Mouse (Mus musculus) limb, embryonic 14.5 days (tissue): Measurements from ENCODE around the gene Irf2. TPM values are rescaled to one million over a fixed set of nuclear protein-coding genes. Genes with fewer than 3 reads are reported as not detected.

Experiments
- ATAC-seq: fragments of 200-750 bp; cut with Nextera tagmentation; 2 replicates; pipeline ENCODE4 v1.8.0; 2017; ENCODE audit warnings: low read depth, moderate number of reproducible peaks, moderate TSS enrichment; ENCODE audit not compliant: low FRiP score
- DNase-seq: peaks from one replicate; pipeline ENCODE4 v3.0.0-alpha.2; 2015; ENCODE audit warnings: low spot score
- H3K27ac ChIP-seq: fragments of 300-500 bp; sonication (generic); replicated peaks from 2 replicates; pipeline ENCODE4 v1.5.1; 2014; ENCODE audit warnings: low read depth, mild to moderate bottlenecking, low read length, moderate library complexity, mixed read lengths
- H3K27me3 ChIP-seq: fragments of 300-500 bp; sonication (generic); 2 replicates; pipeline ENCODE4 v1.6.1; 2014; ENCODE audit warnings: low read length, mixed read lengths; ENCODE audit not compliant: control insufficient read depth, insufficient read depth
- H3K36me3 ChIP-seq: fragments of 300-500 bp; sonication (generic); 2 replicates; pipeline ENCODE4 v1.6.1; 2014; ENCODE audit warnings: mild to moderate bottlenecking, low read length, moderate library complexity, mixed read lengths; ENCODE audit not compliant: control insufficient read depth, insufficient read depth
- H3K4me1 ChIP-seq: fragments of 300-500 bp; sonication (generic); 2 replicates; pipeline ENCODE4 v1.6.1; 2014; ENCODE audit warnings: antibody characterized with exemption, low read length, mixed read lengths; ENCODE audit not compliant: control insufficient read depth, insufficient read depth
- H3K4me2 ChIP-seq: fragments of 300-500 bp; sonication (generic); replicated peaks from 2 replicates; pipeline ENCODE4 v1.6.1; 2014; ENCODE audit warnings: low read depth, mild to moderate bottlenecking, low read length, moderate library complexity; ENCODE audit not compliant: severe bottlenecking
- H3K4me3 ChIP-seq: fragments of 300-500 bp; sonication (generic); replicated peaks from 2 replicates; pipeline ENCODE4 v1.5.1; 2014; ENCODE audit warnings: low read length
- H3K9ac ChIP-seq: fragments of 300-500 bp; sonication (generic); 2 replicates; pipeline ENCODE4 v1.6.1; 2014; ENCODE audit warnings: mild to moderate bottlenecking, low read depth, low read length, moderate library complexity; ENCODE audit not compliant: severe bottlenecking
- H3K9me3 ChIP-seq: fragments of 300-500 bp; sonication (generic); 2 replicates; pipeline ENCODE4 v1.6.1; 2016; ENCODE audit warnings: low read length; ENCODE audit not compliant: control insufficient read depth
- POLR2A ChIP-seq: fragments of 200-500 bp; IDR thresholded peaks from 2 replicates; pipeline ENCODE4 v1.8.0; 2012; ENCODE audit warnings: inconsistent platforms, mild to moderate bottlenecking, moderate library complexity, borderline replicate concordance; ENCODE audit not compliant: insufficient read depth, insufficient read length; ENCODE audit errors: extremely low read depth
- WGBS: fragments of 180-500 bp; shearing (Covaris S2); extraction: QIAGEN DNeasy Blood & Tissue Kit; methylation state at CpG from one replicate; pipeline ENCODE4 v1.1.7; 2014; 5-methylcytosine and 5-hydroxymethylcytosine counted together
- polyA plus RNA-seq, 2 experiments: library from polyadenylated mRNA; depleted of rRNA in 1 of 2; stranded (reverse) in 1 of 2; unstranded in 1 of 2; fragments of >200 nt; fragmentation: Nextera tagmentation in 1 of 2; extraction: Ambion mirVana in 1 of 2; gene quantifications; 2 replicates each; pipeline versions ENCODE4 v1.2.1 to v1.2.3; 2012 to 2014

The Irf2 gene
- polyA plus RNA-seq (2012; rRNA removed) (13.8 and 15.1 TPM in 2 replicates), polyA plus RNA-seq (2014; fragmentation: Nextera tagmentation; extraction: Ambion mirVana) (16.8 and 19.0 TPM in 2 replicates)

DNA sequence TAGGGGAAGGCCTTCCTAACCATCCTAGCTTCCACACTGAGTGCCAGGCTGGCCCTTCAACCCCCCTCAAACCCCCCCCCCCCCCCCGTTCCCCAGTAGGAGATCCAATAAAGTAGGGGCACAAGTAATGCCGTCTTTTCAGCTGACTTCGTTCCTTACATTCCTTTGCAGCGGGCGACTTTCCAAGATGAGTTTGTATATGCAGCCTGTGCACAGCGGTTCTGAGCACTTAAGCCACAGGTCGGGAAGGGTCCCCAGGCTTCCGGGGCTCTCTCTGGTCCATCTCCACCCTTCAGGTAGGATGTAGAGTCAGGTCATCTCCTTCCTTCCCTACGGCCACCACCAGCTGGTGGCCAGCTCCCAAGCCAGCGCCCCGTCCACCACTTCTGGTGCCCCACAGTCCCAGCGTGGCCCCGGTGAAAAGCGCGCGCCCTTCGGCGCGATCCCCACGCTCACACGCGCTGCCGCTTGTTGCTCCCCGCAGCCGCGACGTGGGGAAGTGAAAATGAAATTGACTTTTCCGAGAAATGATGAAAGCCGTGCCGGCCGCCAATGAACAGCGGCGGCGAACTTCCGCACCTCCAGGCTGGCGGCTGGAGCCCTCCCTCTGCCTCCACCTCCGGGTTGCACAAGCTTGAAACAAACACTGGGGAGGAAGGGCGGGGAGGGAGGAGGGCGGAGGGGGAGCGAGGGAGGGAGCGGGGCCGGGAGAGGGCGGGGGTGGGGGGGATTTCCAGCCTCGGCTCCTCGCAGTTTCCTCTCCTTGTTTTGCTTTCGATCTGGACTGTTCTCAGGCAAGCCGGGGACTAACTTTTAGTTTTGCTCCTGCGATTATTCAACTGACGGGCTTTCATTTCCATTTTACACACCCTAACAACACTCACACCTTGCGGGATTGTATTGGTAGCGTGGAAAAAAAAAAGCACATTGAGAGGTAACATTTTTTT lies at the start of gene Irf2:
TSS of gene Irf2 (plus strand) at position 730 of the 947 bp plus-strand sequence.
- Histone ChIP-seq H3K36me3 (no peaks in the 10 kb centered on the region), H3K4me2 (peak within 1 kb of the TSS; percentile 72), H3K9me3 (no peaks in the 10 kb centered on the region), H3K27me3 (no peaks in the 10 kb centered on the region), H3K27ac (peak within 1 kb of the TSS; percentile 92), H3K4me1 (peaks cover 7% of the 10 kb centered on the region), H3K9ac (peak within 1 kb of the TSS; percentile 96), H3K4me3 (peak within 1 kb of the TSS; percentile 89)
- peak; percentile 52; the same call in 1 of the 2 replicates for TF ChIP-seq POLR2A
- WGBS = under 1% methylated on average over 46 of the region's 51 CpGs
- peak; percentile 87 for DNase-seq
- peak; percentile 88 for ATAC-seq

DNA sequence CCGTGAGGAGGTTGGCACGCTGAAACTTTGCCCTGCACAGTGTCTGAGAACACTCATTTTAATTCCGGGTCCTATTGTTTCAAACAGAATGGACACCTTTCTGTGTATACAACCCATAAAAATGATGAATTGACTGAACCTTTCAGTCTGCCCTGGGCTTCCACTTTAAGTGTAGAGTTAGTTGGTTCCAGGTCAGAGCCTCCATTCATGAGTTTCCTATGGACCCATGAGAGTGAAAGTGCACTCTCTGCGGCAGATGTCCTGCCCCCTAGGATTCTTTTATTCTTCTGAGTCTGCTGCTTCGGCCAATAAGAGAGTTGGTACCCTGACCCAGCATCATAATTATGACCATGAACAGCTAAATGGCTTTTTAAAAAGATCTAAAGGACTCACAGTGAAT lies 49.4 kb upstream of the Irf2 start:
- 74% methylated on average over 5 of the region's 5 CpGs for WGBS
- H3K27ac ChIP-seq = no peak overlapping the region
- no peak overlapping the region for H3K4me2 ChIP-seq
- TF ChIP-seq POLR2A = no peak
- no peak overlapping the region for H3K4me3 ChIP-seq
- no peaks in the 10 kb centered on the region for H3K27me3 ChIP-seq
- H3K4me1 ChIP-seq = no peaks in the 10 kb centered on the region
- no peak for DNase-seq
- no peak for ATAC-seq
- H3K36me3 ChIP-seq = no peaks in the 10 kb centered on the region
- no peaks in the 10 kb centered on the region for H3K9me3 ChIP-seq
- H3K9ac ChIP-seq = no peak overlapping the region

DNA sequence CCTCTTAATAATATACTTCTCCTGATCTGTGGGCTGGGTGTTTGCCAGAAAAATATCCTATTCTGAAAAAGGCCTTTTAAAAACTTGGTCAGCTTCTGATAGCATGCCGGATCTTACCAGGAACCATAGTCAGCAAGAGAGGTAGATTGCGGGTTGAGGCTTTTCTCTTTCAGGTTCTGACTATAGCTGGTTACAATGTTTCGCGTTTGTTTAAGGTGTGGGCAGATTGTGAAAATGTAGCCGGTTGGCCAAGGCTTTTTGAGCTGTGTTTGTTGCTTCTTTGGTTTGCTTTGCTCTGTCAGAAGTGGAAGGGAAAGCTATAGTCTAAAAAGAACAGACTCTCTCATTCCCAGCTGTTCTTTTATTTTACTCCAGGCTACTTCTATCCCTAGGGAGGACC lies 49.0 kb upstream of the Irf2 start:
- H3K4me2 ChIP-seq = no peak overlapping the region
- H3K9ac ChIP-seq = no peak overlapping the region
- no peaks in the 10 kb centered on the region for H3K36me3 ChIP-seq
- no peaks in the 10 kb centered on the region for H3K9me3 ChIP-seq
- DNase-seq (no peak), ATAC-seq (no peak)
- H3K4me3 ChIP-seq = no peak overlapping the region
- H3K27me3 ChIP-seq = no peaks in the 10 kb centered on the region
- TF ChIP-seq POLR2A = no peak
- H3K4me1 ChIP-seq = no peaks in the 10 kb centered on the region
- H3K27ac ChIP-seq = no peak overlapping the region
- 83% methylated on average over 5 of the region's 5 CpGs for WGBS

DNA sequence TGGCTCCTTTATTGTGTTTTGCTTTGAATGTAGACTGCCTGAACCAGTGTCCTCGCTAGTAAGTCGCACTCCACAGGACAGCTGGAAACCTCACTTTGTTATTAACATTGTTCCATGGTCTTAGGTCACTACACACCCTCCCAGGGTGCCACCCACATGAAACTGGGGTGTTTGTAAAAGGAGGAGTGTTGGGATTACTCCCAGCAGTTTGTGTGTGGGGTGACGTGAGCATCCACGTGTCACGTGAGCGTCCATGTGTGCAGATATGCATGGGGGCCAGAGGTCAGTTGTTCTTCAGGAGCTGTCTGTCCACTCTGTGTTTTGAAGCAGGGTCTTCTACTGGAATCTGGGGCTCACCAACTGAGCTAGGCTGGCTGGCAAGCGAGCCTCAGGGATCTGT lies 48.2 kb upstream of the Irf2 start:
- H3K4me3 ChIP-seq = no peak overlapping the region
- H3K9me3 ChIP-seq = no peaks in the 10 kb centered on the region
- no peak for DNase-seq
- H3K4me2 ChIP-seq = no peak overlapping the region
- WGBS = 81% methylated on average over 7 of the region's 7 CpGs
- no peak for ATAC-seq
- H3K36me3 ChIP-seq = no peaks in the 10 kb centered on the region
- no peaks in the 10 kb centered on the region for H3K27me3 ChIP-seq
- no peak for TF ChIP-seq POLR2A
- no peak overlapping the region for H3K9ac ChIP-seq
- H3K27ac ChIP-seq = no peak overlapping the region
- H3K4me1 ChIP-seq = peaks cover 2% of the 10 kb centered on the region

- H3K4me2 ChIP-seq = 0 out of 2 replicates have a peak overlapping the region, but pooled peaks have one; percentile 10
- no peak overlapping the region for H3K4me3 ChIP-seq
- TF ChIP-seq POLR2A = no peak
- ATAC-seq = no peak
- H3K4me1 ChIP-seq = peaks cover 4% of the 10 kb centered on the region
- 30% methylated on average over 15 of the region's 15 CpGs for WGBS
- DNase-seq = peak; percentile 27
- H3K9ac ChIP-seq = no peak overlapping the region
- H3K27ac ChIP-seq = no peak overlapping the region
- no peaks in the 10 kb centered on the region for H3K9me3 ChIP-seq
- H3K36me3 ChIP-seq = no peaks in the 10 kb centered on the region
- H3K27me3 ChIP-seq = no peaks in the 10 kb centered on the region
Measured at GRCm38 (mm10) chr8:46696256-46697041, 43.1 kb upstream of the Irf2 start.
